Mouse (Mus musculus) MEL (cell line): ENCODE measurements around the gene Cep63.

Experiments
- CHD1 ChIP-seq: IDR thresholded peaks from 2 replicates; pipeline ENCODE4 v1.6.1; 2012; ENCODE audit warnings: low read depth, mild to moderate bottlenecking, inconsistent platforms, low read length, improper control_type of control experiment
- CTCF ChIP-seq, 3 experiments: IDR thresholded peaks in 2 of 3; conservative IDR thresholded peaks in 1 of 3; 2 replicates each; pipeline ENCODE4 v1.5.1; 2011 to 2012; ENCODE audit warnings: low read length in 3 of 3, low read depth in 2 of 3, mild to moderate bottlenecking in 2 of 3, improper control_type of control experiment in 1 of 3, inconsistent platforms in 1 of 3, mixed read lengths in 1 of 3, moderate library complexity in 1 of 3; ENCODE audit not compliant: control insufficient read depth in 1 of 3, insufficient read depth in 1 of 3, poor library complexity in 1 of 3, severe bottlenecking in 1 of 3
- E2F4 ChIP-seq: IDR thresholded peaks from 2 replicates; pipeline ENCODE4 v1.6.1; 2011; ENCODE audit warnings: low read depth, low read length, improper control_type of control experiment, borderline replicate concordance
- ETS1 ChIP-seq: IDR thresholded peaks from 2 replicates; pipeline ENCODE4 v1.6.1; 2012; ENCODE audit warnings: low read depth, mild to moderate bottlenecking, inconsistent platforms, low read length, improper control_type of control experiment, moderate library complexity
- GABPA ChIP-seq: IDR thresholded peaks from 2 replicates; pipeline ENCODE4 v1.6.1; 2012; ENCODE audit warnings: low read depth, mild to moderate bottlenecking, inconsistent platforms, low read length, improper control_type of control experiment, moderate library complexity
- MEF2A ChIP-seq: IDR thresholded peaks from 2 replicates; pipeline ENCODE4 v1.6.1; 2014; ENCODE audit warnings: low read depth, mild to moderate bottlenecking, inconsistent platforms, low read length, improper control_type of control experiment; ENCODE audit not compliant: poor library complexity, insufficient replicate concordance, severe bottlenecking; ENCODE audit errors: extremely low read depth
- MYC ChIP-seq: IDR thresholded peaks from 2 replicates; pipeline ENCODE4 v1.6.1; 2011; ENCODE audit warnings: low read depth, mild to moderate bottlenecking, low read length, improper control_type of control experiment, moderate library complexity
- NRF1 ChIP-seq: IDR thresholded peaks from 2 replicates; pipeline ENCODE4 v1.6.1; 2014; ENCODE audit warnings: low read depth, mild to moderate bottlenecking, inconsistent platforms, low read length, improper control_type of control experiment, moderate library complexity; ENCODE audit not compliant: poor library complexity, insufficient read depth, severe bottlenecking
- POLR2A ChIP-seq, 2 experiments: IDR thresholded peaks; 2 replicates each; pipeline ENCODE4 v1.6.1; 2011 to 2012; ENCODE audit warnings: low read length in 2 of 2, mild to moderate bottlenecking in 2 of 2, control low read depth in 1 of 2, improper control_type of control experiment in 1 of 2, low read depth in 1 of 2, moderate library complexity in 1 of 2; ENCODE audit not compliant: control insufficient read depth in 1 of 2, insufficient read depth in 1 of 2, poor library complexity in 1 of 2
- POLR2AphosphoS2 ChIP-seq: IDR thresholded peaks from 2 replicates; pipeline ENCODE4 v1.6.1; 2011; ENCODE audit warnings: low read length, improper control_type of control experiment
- RAD21 ChIP-seq: IDR thresholded peaks from 2 replicates; pipeline ENCODE4 v1.6.1; 2011; ENCODE audit warnings: mild to moderate bottlenecking, low read depth, low read length, improper control_type of control experiment
- SIN3A ChIP-seq: IDR thresholded peaks from 2 replicates; pipeline ENCODE4 v1.6.1; 2012; ENCODE audit warnings: low read length, improper control_type of control experiment, inconsistent platforms
- TBP ChIP-seq: IDR thresholded peaks from 2 replicates; pipeline ENCODE4 v1.8.0; 2011; ENCODE audit warnings: low read depth, low read length, improper control_type of control experiment
- ZC3H11A ChIP-seq: IDR thresholded peaks from 2 replicates; pipeline ENCODE4 v1.6.1; 2012; ENCODE audit warnings: low read depth, mild to moderate bottlenecking, inconsistent platforms, low read length, improper control_type of control experiment

DNA sequence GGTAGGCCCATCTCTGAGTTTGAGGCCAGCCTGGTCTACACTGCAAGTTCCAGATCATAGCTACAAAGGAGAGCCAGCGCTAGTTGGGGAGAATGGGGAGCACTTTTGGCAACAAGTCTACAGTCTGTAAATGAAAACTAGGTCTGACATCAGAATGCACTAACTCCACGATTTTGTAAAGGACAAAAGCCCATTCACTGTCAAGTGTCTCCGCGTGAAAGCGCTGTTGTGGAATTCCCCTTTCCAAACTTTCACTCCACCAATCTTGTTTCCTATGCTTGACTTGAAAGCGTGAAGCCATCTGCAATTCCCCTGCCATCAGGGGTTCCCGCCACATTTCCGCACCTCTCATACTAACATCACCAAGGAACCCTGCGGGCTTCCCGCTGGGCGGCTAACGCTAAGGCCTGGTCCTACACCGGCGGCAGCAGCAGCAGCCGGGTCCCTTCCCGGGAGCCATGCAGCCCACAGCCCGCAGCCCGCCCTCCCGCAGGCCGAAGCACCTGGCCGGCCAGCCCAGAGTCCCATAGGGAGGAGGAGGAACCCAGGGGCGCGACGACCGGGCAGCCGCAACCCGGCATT lies 842 bp downstream of the Cep63 start:
- TF ChIP-seq CTCF (IDR thresholded peaks at IDR 0.05 in 2 of 3, conservative IDR thresholded peaks at IDR 0.05 in 1 of 3; ENCODE audit: control insufficient read depth in 1 of 3, insufficient read depth in 1 of 3, low read depth in 2 of 3, low read length in 3 of 3, poor library complexity in 1 of 3, severe bottlenecking in 1 of 3): no peak
- TF ChIP-seq NRF1: no peak
- no peak for TF ChIP-seq RAD21
- TF ChIP-seq CHD1: no peak
- no peak for TF ChIP-seq ZC3H11A
- no peak for TF ChIP-seq GABPA
- TF ChIP-seq TBP: no peak
- no peak for TF ChIP-seq MYC
- no peak for TF ChIP-seq E2F4
- no peak for TF ChIP-seq SIN3A
- TF ChIP-seq ETS1: no peak
- no peak for TF ChIP-seq POLR2AphosphoS2
- TF ChIP-seq POLR2A (IDR thresholded peaks at IDR 0.05; ENCODE audit: control insufficient read depth in 1 of 2, insufficient read depth in 1 of 2, low read depth in 1 of 2, low read length in 2 of 2, poor library complexity in 1 of 2): no peak
- no peak for TF ChIP-seq MEF2A
